Mouse (Mus musculus) liver, postnatal 0 days (tissue): ENCODE measurements at regions not wholly inside any gene's neighbourhood (a gene's known extent, or its start where the extent isn't known, plus 50 kb on each side); places are given as distances from the start of the nearest gene placed in this dataset.

Source experiments
- CTCF ChIP-seq: sonication (generic); IDR thresholded peaks from 2 replicates; pipeline ENCODE4 v1.5.1; 2016; ENCODE audit warnings: antibody characterized with exemption, low read depth
- EP300 ChIP-seq: IDR thresholded peaks from 2 replicates; pipeline ENCODE4 v1.6.1; 2016; ENCODE audit warnings: antibody characterized with exemption, low read depth, mild to moderate bottlenecking

DNA sequence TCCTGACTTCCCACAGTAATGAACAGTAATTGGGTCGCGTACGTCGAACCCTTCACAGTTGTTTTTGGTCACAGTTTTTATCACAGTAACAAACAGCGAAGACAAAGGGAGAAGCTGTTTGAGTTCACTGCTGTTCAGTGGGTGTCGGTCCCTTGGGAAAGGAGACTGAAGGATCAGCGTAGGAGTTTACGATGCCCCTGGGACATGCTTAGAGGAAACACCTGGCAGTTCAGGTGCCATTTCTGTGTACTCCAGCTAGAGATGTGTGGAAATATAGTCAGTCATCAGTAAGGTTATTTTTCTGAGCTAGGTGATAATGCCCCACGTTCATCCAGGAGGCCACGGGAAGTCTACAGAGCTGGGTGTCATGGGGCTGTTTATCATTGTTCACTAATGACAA lies 91.3 kb downstream of the Aldh8a1 start:
- TF ChIP-seq CTCF = no peak
- no peak for TF ChIP-seq EP300
